Mouse (Mus musculus) testis, adult 2 months (tissue): ENCODE results near the gene Efl1.

ENCODE experiments used
- CTCF ChIP-seq: fragments of 200-500 bp; IDR thresholded peaks from 2 replicates; pipeline ENCODE4 v1.5.1; 2012; ENCODE audit warnings: low read depth, mild to moderate bottlenecking, inconsistent platforms, low read length, moderate library complexity; ENCODE audit not compliant: control insufficient read depth, insufficient read depth, insufficient replicate concordance
- POLR2A ChIP-seq: fragments of 200-500 bp; IDR thresholded peaks from 2 replicates; pipeline ENCODE4 v1.6.1; 2012; ENCODE audit warnings: low read depth, mild to moderate bottlenecking, inconsistent platforms, low read length, moderate library complexity; ENCODE audit not compliant: control insufficient read depth

- TF ChIP-seq CTCF: no peak
- TF ChIP-seq POLR2A: no peak
Measured at GRCm38 (mm10) chr7:82792644-82793043, 144.2 kb downstream of the Efl1 start.
